Mouse (Mus musculus) liver, postnatal 0 days (tissue): ENCODE results near the gene Mbtd1. TPM values are rescaled to one million over a fixed set of nuclear protein-coding genes. Genes with fewer than 3 reads are reported as not detected.
A peak's percentile ranks its signal among the peaks of the same experiment; 100 is the strongest.

Experiments used
- ATAC-seq: fragments of 200-750 bp; cut with Nextera tagmentation; 2 replicates; pipeline ENCODE4 v1.8.0; 2017; ENCODE audit warnings: mild to moderate bottlenecking, moderate library complexity
- DNase-seq: peaks from one replicate; pipeline ENCODE4 v3.0.0-alpha.2; 2016
- H3K27ac ChIP-seq: fragments of 300-500 bp; sonication (generic); 2 replicates; pipeline ENCODE4 v1.5.1; 2014; ENCODE audit warnings: antibody characterized with exemption, moderate library complexity, mild to moderate bottlenecking, low read depth
- H3K27me3 ChIP-seq: fragments of 300-500 bp; sonication (generic); 2 replicates; pipeline ENCODE4 v1.6.1; 2014; ENCODE audit warnings: low read length, control low read depth, mixed read lengths; ENCODE audit not compliant: insufficient read depth
- H3K36me3 ChIP-seq: fragments of 300-500 bp; sonication (generic); replicated peaks from 2 replicates; pipeline ENCODE4 v1.6.1; 2014; ENCODE audit warnings: mild to moderate bottlenecking, control low read depth, low read length, moderate library complexity, mixed read lengths; ENCODE audit not compliant: insufficient read depth
- H3K4me1 ChIP-seq: fragments of 300-500 bp; sonication (generic); 2 replicates; pipeline ENCODE4 v1.6.1; 2014; ENCODE audit warnings: antibody characterized with exemption, mild to moderate bottlenecking, control low read depth; ENCODE audit not compliant: insufficient read depth
- H3K4me2 ChIP-seq: fragments of 300-500 bp; sonication (generic); 2 replicates; pipeline ENCODE4 v1.6.1; 2014; ENCODE audit warnings: low read depth, mild to moderate bottlenecking, low read length, moderate library complexity, mixed read lengths
- H3K4me3 ChIP-seq: fragments of 300-500 bp; sonication (generic); 2 replicates; pipeline ENCODE4 v1.5.1; 2014; ENCODE audit warnings: low read depth, low read length
- H3K9ac ChIP-seq: fragments of 300-500 bp; sonication (generic); replicated peaks from 2 replicates; pipeline ENCODE4 v1.6.1; 2014; ENCODE audit warnings: mild to moderate bottlenecking, moderate library complexity
- H3K9me3 ChIP-seq: fragments of 300-500 bp; sonication (generic); 2 replicates; pipeline ENCODE4 v1.6.1; 2016; ENCODE audit warnings: mild to moderate bottlenecking, control low read depth, low read length, mixed read lengths
- CTCF ChIP-seq: sonication (generic); IDR thresholded peaks from 2 replicates; pipeline ENCODE4 v1.5.1; 2016; ENCODE audit warnings: antibody characterized with exemption, low read depth
- EP300 ChIP-seq: IDR thresholded peaks from 2 replicates; pipeline ENCODE4 v1.6.1; 2016; ENCODE audit warnings: antibody characterized with exemption, low read depth, mild to moderate bottlenecking
- WGBS: fragments of 180-500 bp; shearing (Covaris S2); extraction: QIAGEN DNeasy Blood & Tissue Kit; methylation state at CpG from one replicate; pipeline ENCODE4 v1.1.7; 2014; ENCODE audit not compliant: insufficient replicate concordance; 5-methylcytosine and 5-hydroxymethylcytosine counted together
- polyA plus RNA-seq: library from polyadenylated mRNA; unstranded; fragments of >200 nt; fragmentation: Nextera tagmentation; extraction: Ambion mirVana; gene quantifications from 2 replicates; pipeline ENCODE4 v1.2.1, GENCODE M21; 2015

Mbtd1 gene
- polyA plus RNA-seq, 1 experiment from 2014 or later, result 5.2 TPM

GRCm38 (mm10) chr11:93965391-93965790 is 79.7 kb downstream of the Mbtd1 start:
- 84% methylated on average over 6 of the region's 6 CpGs for WGBS
- no peak overlapping the region for H3K4me2 ChIP-seq
- H3K9ac ChIP-seq, result no peak overlapping the region
- DNase-seq, result no peak
- peaks cover 27% of the 10 kb centered on the region for H3K36me3 ChIP-seq
- no peak overlapping the region for H3K4me3 ChIP-seq
- no peak for ATAC-seq
- TF ChIP-seq CTCF, result no peak
- TF ChIP-seq EP300, result no peak
- no peaks in the 10 kb centered on the region for H3K27me3 ChIP-seq
- no peak overlapping the region for H3K27ac ChIP-seq
- H3K9me3 ChIP-seq, result no peaks in the 10 kb centered on the region
- H3K4me1 ChIP-seq, result peaks cover 6% of the 10 kb centered on the region

- under 1% methylated on average over 11 of the region's 11 CpGs for WGBS
- TF ChIP-seq EP300 (no peak), CTCF (no peak)
- ATAC-seq, result no peak
- no peak for DNase-seq
- peaks cover 6% of the 10 kb centered on the region for H3K4me1 ChIP-seq
- peak overlapping the region; percentile 81 for H3K4me2 ChIP-seq
- H3K27me3 ChIP-seq, result no peaks in the 10 kb centered on the region
- H3K9ac ChIP-seq, result peak overlapping the region; percentile 74
- no peaks in the 10 kb centered on the region for H3K9me3 ChIP-seq
- H3K36me3 ChIP-seq, result peaks cover 24% of the 10 kb centered on the region
- peak overlapping the region; percentile 65 for H3K4me3 ChIP-seq
- H3K27ac ChIP-seq, result peak overlapping the region; percentile 63
These were observed 81.7 kb downstream of the Mbtd1 start for GRCm38 (mm10) chr11:93967381-93967780.

- under 1% methylated on average over 40 of the region's 40 CpGs for WGBS
- Histone ChIP-seq H3K27ac (peak within 1 kb of the TSS; percentile 63), H3K27me3 (no peaks in the 10 kb centered on the region), H3K9me3 (no peaks in the 10 kb centered on the region), H3K4me3 (peak within 1 kb of the TSS; percentile 65), H3K9ac (peak within 1 kb of the TSS; percentile 74), H3K36me3 (peaks cover 19% of the 10 kb centered on the region), H3K4me1 (peaks cover 6% of the 10 kb centered on the region), H3K4me2 (peak within 1 kb of the TSS; percentile 81)
- DNase-seq, result peak; percentile 97
- peak; percentile 82; the same call in 1 of the 2 replicates for TF ChIP-seq EP300
- TF ChIP-seq CTCF, result peak; percentile 96
- ATAC-seq, result peak; percentile 98
These were observed 82.6 kb downstream of the Mbtd1 start, which contains the start of the genes Gm20390 and Nme1 for GRCm38 (mm10) chr11:93968005-93968847. Gm20390 (minus strand) TSS chr11:93968293. Nme1 (minus strand) TSS chr11:93968521.

GRCm38 (mm10) chr11:93968848-93969128 is 83.1 kb downstream of the Mbtd1 start:
- 0 out of 2 replicates have a peak overlapping the region, but pooled peaks have one; percentile 5 for H3K9ac ChIP-seq
- peaks cover 15% of the 10 kb centered on the region for H3K36me3 ChIP-seq
- H3K27ac ChIP-seq, result no peak overlapping the region
- peaks cover 6% of the 10 kb centered on the region for H3K4me1 ChIP-seq
- TF ChIP-seq EP300 (no peak), CTCF (no peak)
- no peaks in the 10 kb centered on the region for H3K27me3 ChIP-seq
- no peak for DNase-seq
- H3K9me3 ChIP-seq, result no peaks in the 10 kb centered on the region
- H3K4me3 ChIP-seq, result peak overlapping the region; percentile 65
- peak overlapping the region; percentile 81 for H3K4me2 ChIP-seq
- no peak for ATAC-seq
- 42% methylated on average over 6 of the region's 6 CpGs for WGBS

- Histone ChIP-seq H3K27me3 (no peaks in the 10 kb centered on the region), H3K4me3 (peak overlapping the region; percentile 65; the same call in 1 of the 2 replicates), H3K36me3 (peaks cover 11% of the 10 kb centered on the region), H3K27ac (no peak overlapping the region), H3K4me2 (no peak overlapping the region; the same call in 1 of the 2 replicates), H3K4me1 (peaks cover 6% of the 10 kb centered on the region), H3K9ac (no peak overlapping the region), H3K9me3 (no peaks in the 10 kb centered on the region)
- 89% methylated on average over 6 of the region's 6 CpGs for WGBS
- DNase-seq (no peak), ATAC-seq (no peak)
- TF ChIP-seq CTCF (no peak), EP300 (no peak)
These were observed 83.5 kb downstream of the Mbtd1 start for GRCm38 (mm10) chr11:93969171-93969570.

GRCm38 (mm10) chr11:93969799-93970198 is 84.1 kb downstream of the Mbtd1 start:
- Histone ChIP-seq H3K4me1 (peaks cover 6% of the 10 kb centered on the region), H3K9ac (no peak overlapping the region), H3K27ac (no peak overlapping the region), H3K27me3 (no peaks in the 10 kb centered on the region), H3K9me3 (no peaks in the 10 kb centered on the region), H3K36me3 (peaks cover 11% of the 10 kb centered on the region), H3K4me3 (no peak overlapping the region), H3K4me2 (no peak overlapping the region)
- DNase-seq (no peak), ATAC-seq (no peak)
- WGBS, result 67% methylated on average over 1 of the region's 1 CpGs
- TF ChIP-seq CTCF, result no peak
- no peak for TF ChIP-seq EP300
